Mouse (Mus musculus) liver, embryonic 16.5 days (tissue): ENCODE measurements around the gene Phf23. TPM values are rescaled to one million over a fixed set of nuclear protein-coding genes. Genes with fewer than 3 reads are reported as not detected.

ENCODE experiments used
- ATAC-seq: fragments of 200-750 bp; cut with Nextera tagmentation; 2 replicates; pipeline ENCODE4 v1.8.0; 2017; ENCODE audit warnings: low read depth, mild to moderate bottlenecking, moderate number of reproducible peaks, moderate library complexity
- H3K27ac ChIP-seq: fragments of 300-500 bp; sonication (generic); 2 replicates; pipeline ENCODE4 v1.5.1; 2014; ENCODE audit warnings: mild to moderate bottlenecking, low read length
- H3K27me3 ChIP-seq: fragments of 300-500 bp; sonication (generic); 2 replicates; pipeline ENCODE4 v1.6.1; 2014; ENCODE audit warnings: low read depth, low read length, mixed read lengths; ENCODE audit not compliant: control insufficient read depth, insufficient read depth
- H3K36me3 ChIP-seq: fragments of 300-500 bp; sonication (generic); 2 replicates; pipeline ENCODE4 v1.6.1; 2014; ENCODE audit warnings: mild to moderate bottlenecking; ENCODE audit not compliant: control insufficient read depth, insufficient read depth
- H3K4me1 ChIP-seq: fragments of 300-500 bp; sonication (generic); 2 replicates; pipeline ENCODE4 v1.6.1; 2014; ENCODE audit warnings: low read depth, low read length, mixed read lengths; ENCODE audit not compliant: control insufficient read depth
- H3K4me2 ChIP-seq: fragments of 300-500 bp; sonication (generic); 2 replicates; pipeline ENCODE4 v1.6.1; 2014; ENCODE audit warnings: low read depth, low read length, mixed read lengths
- H3K4me3 ChIP-seq: fragments of 300-500 bp; sonication (generic); 2 replicates; pipeline ENCODE4 v1.5.1; 2014; ENCODE audit warnings: low read depth, mild to moderate bottlenecking, low read length
- H3K9ac ChIP-seq: fragments of 300-500 bp; sonication (generic); 2 replicates; pipeline ENCODE4 v1.6.1; 2014; ENCODE audit warnings: low read depth, low read length
- H3K9me3 ChIP-seq: fragments of 300-500 bp; sonication (generic); replicated peaks from 2 replicates; pipeline ENCODE4 v1.6.1; 2016; ENCODE audit warnings: low read length; ENCODE audit not compliant: control insufficient read depth
- WGBS: fragments of 180-500 bp; shearing (Covaris S2); extraction: QIAGEN DNeasy Blood & Tissue Kit; methylation state at CpG from one replicate; pipeline ENCODE4 v1.1.7; 2014; ENCODE audit not compliant: insufficient replicate concordance; 5-methylcytosine and 5-hydroxymethylcytosine counted together
- polyA plus RNA-seq: library from polyadenylated mRNA; unstranded; fragments of >200 nt; fragmentation: Nextera tagmentation; extraction: Ambion mirVana; gene quantifications from 2 replicates; pipeline ENCODE4 v1.2.1, GENCODE M21; 2015

Gene Phf23
- polyA plus RNA-seq, 1 experiment from 2014 or later = 17.5 TPM

GRCm38 (mm10) chr11:69992396-69992795 is 3.2 kb upstream of the Phf23 start:
- peak overlapping the region; percentile 79 for H3K4me3 ChIP-seq
- H3K27ac ChIP-seq = peak overlapping the region; percentile 12
- H3K4me1 ChIP-seq = peaks cover 30% of the 10 kb centered on the region
- H3K36me3 ChIP-seq = peaks cover 28% of the 10 kb centered on the region
- peak overlapping the region; percentile 88 for H3K9ac ChIP-seq
- H3K27me3 ChIP-seq = no peaks in the 10 kb centered on the region
- ATAC-seq = no peak
- 72% methylated on average over 10 of the region's 10 CpGs for WGBS
- H3K9me3 ChIP-seq = no peaks in the 10 kb centered on the region
- peak overlapping the region; percentile 97 for H3K4me2 ChIP-seq

- Histone ChIP-seq H3K4me2 (peak overlapping the region; percentile 97), H3K4me3 (peak overlapping the region; percentile 79), H3K36me3 (peaks cover 23% of the 10 kb centered on the region), H3K9ac (peak overlapping the region; percentile 88), H3K27ac (peak overlapping the region; percentile 12), H3K9me3 (no peaks in the 10 kb centered on the region), H3K27me3 (no peaks in the 10 kb centered on the region), H3K4me1 (peaks cover 35% of the 10 kb centered on the region)
- 84% methylated on average over 3 of the region's 3 CpGs for WGBS
- no peak for ATAC-seq
Measured at GRCm38 (mm10) chr11:69992932-69993331, 2.6 kb upstream of the Phf23 start.

- 83% methylated on average over 11 of the region's 11 CpGs for WGBS
- no peaks in the 10 kb centered on the region for H3K27me3 ChIP-seq
- peak overlapping the region; percentile 91 for H3K4me2 ChIP-seq
- H3K27ac ChIP-seq = peak overlapping the region; percentile 5
- H3K4me1 ChIP-seq = peaks cover 45% of the 10 kb centered on the region
- H3K36me3 ChIP-seq = peaks cover 29% of the 10 kb centered on the region
- peak overlapping the region; percentile 98 for H3K4me3 ChIP-seq
- no peak for ATAC-seq
- H3K9ac ChIP-seq = no peak overlapping the region
- no peaks in the 10 kb centered on the region for H3K9me3 ChIP-seq
Measured at GRCm38 (mm10) chr11:69994401-69995090, 1.0 kb upstream of the Phf23 start.

- peak overlapping the region; percentile 98 for H3K27ac ChIP-seq
- H3K27me3 ChIP-seq = no peaks in the 10 kb centered on the region
- peak overlapping the region; percentile 100 for H3K9ac ChIP-seq
- H3K4me3 ChIP-seq = peak overlapping the region; percentile 98
- ATAC-seq = peak; percentile 4
- H3K4me2 ChIP-seq = peak overlapping the region; percentile 91
- WGBS = under 1% methylated on average over 59 of the region's 66 CpGs
- H3K4me1 ChIP-seq = peaks cover 50% of the 10 kb centered on the region
- peaks cover 33% of the 10 kb centered on the region for H3K36me3 ChIP-seq
- H3K9me3 ChIP-seq = no peaks in the 10 kb centered on the region
Measured at GRCm38 (mm10) chr11:69996161-69997061, 834 bp downstream of the Phf23 start.

GRCm38 (mm10) chr11:69997070-69997509 is 1.5 kb downstream of the Phf23 start:
- ATAC-seq = peak; percentile 72
- peak overlapping the region; percentile 100 for H3K9ac ChIP-seq
- no peaks in the 10 kb centered on the region for H3K27me3 ChIP-seq
- H3K36me3 ChIP-seq = peaks cover 33% of the 10 kb centered on the region
- H3K27ac ChIP-seq = peak overlapping the region; percentile 98
- WGBS = under 1% methylated on average over 32 of the region's 44 CpGs
- peak overlapping the region; percentile 98 for H3K4me3 ChIP-seq
- peak overlapping the region; percentile 91 for H3K4me2 ChIP-seq
- peaks cover 57% of the 10 kb centered on the region for H3K4me1 ChIP-seq
- no peaks in the 10 kb centered on the region for H3K9me3 ChIP-seq

GRCm38 (mm10) chr11:69998567-69999491 is 3.3 kb downstream of the Phf23 start:
- no peak overlapping the region for H3K4me3 ChIP-seq
- H3K4me2 ChIP-seq = no peak overlapping the region
- no peaks in the 10 kb centered on the region for H3K9me3 ChIP-seq
- no peak for ATAC-seq
- H3K36me3 ChIP-seq = peaks cover 29% of the 10 kb centered on the region
- 78% methylated on average over 27 of the region's 27 CpGs for WGBS
- H3K27me3 ChIP-seq = no peaks in the 10 kb centered on the region
- peaks cover 48% of the 10 kb centered on the region for H3K4me1 ChIP-seq
- no peak overlapping the region for H3K9ac ChIP-seq
- peak overlapping the region; percentile 3; the same call in 1 of the 2 replicates for H3K27ac ChIP-seq

- no peak overlapping the region for H3K4me2 ChIP-seq
Measured at GRCm38 (mm10) chr11:69999666-70000065, 4.1 kb downstream of the Phf23 start.

GRCm38 (mm10) chr11:70000396-70000898 is 4.9 kb downstream of the Phf23 start, which contains the start of gene Dvl2:
Gene Dvl2, plus strand, starts transcription at chr11:70000595.
- Histone ChIP-seq H3K27me3 (no peaks in the 10 kb centered on the region), H3K4me1 (peaks cover 40% of the 10 kb centered on the region)

More at GRCm38 (mm10) chr11:69999666-70000065, 4.1 kb downstream of the Phf23 start:
- Histone ChIP-seq H3K27me3 (no peaks in the 10 kb centered on the region), H3K36me3 (peaks cover 21% of the 10 kb centered on the region), H3K4me1 (peaks cover 42% of the 10 kb centered on the region), H3K27ac (peak overlapping the region; percentile 3; the same call in 1 of the 2 replicates), H3K9me3 (no peaks in the 10 kb centered on the region), H3K4me3 (no peak overlapping the region), H3K9ac (no peak overlapping the region)
- 85% methylated on average over 8 of the region's 8 CpGs for WGBS
- ATAC-seq = no peak

More at GRCm38 (mm10) chr11:70000396-70000898, 4.9 kb downstream of the Phf23 start, which contains the start of gene Dvl2:
- no peaks in the 10 kb centered on the region for H3K9me3 ChIP-seq
- peaks cover 20% of the 10 kb centered on the region for H3K36me3 ChIP-seq
- peak within 1 kb of the TSS; percentile 83 for H3K27ac ChIP-seq
- ATAC-seq = peak; percentile 19
- H3K9ac ChIP-seq = peak within 1 kb of the TSS; percentile 76
- peak within 1 kb of the TSS; percentile 76 for H3K4me3 ChIP-seq
- H3K4me2 ChIP-seq = peak within 1 kb of the TSS; percentile 100
- under 1% methylated on average over 48 of the region's 48 CpGs for WGBS
